Mouse (Mus musculus): ENCODE data around the gene 5730522E02Rik. TPM values are rescaled to one million over a fixed set of nuclear protein-coding genes. Genes with fewer than 3 reads are reported as not detected.

Gene 5730522E02Rik
- polyA plus RNA-seq, 1 experiment from 2014 or later = 6.1 TPM

Small RNA genes lying within 50 kb of the gene (microRNA-seq; reads per million reads assigned to microRNA genes)
- not detected for gene Mir6372 (ENCODE audit: insufficient number of aligned reads)

Other genes starting within 250 kb of the 5730522E02Rik start
- 31.4 and 33.9 TPM in 2 replicates for gene Fancl, start 175.4 kb upstream of the 5730522E02Rik start, polyA plus RNA-seq (2014; fragmentation: Nextera tagmentation; extraction: Ambion mirVana)

Measured in forebrain, embryonic 11.5 days (tissue).